Mouse (Mus musculus) CD4-positive, CD25-positive, alpha-beta regulatory T cell (primary cell): ENCODE data around the gene Gm4567. TPM values are rescaled to one million over a fixed set of nuclear protein-coding genes. Genes with fewer than 3 reads are reported as not detected.

Experiments
- polyA plus RNA-seq: library from polyadenylated mRNA; unstranded; fragments of 100-300 nt; shearing (Covaris generic); gene quantifications from one replicate; pipeline ENCODE4 v1.2.1, GENCODE M21; 2017

The Gm4567 gene
- not detected for polyA plus RNA-seq

GRCm38 (mm10) chr7:22719610-22720009 lies at the start of gene Gm4567:
Gene Gm4567, minus strand, starts transcription at chr7:22719710.

GRCm38 (mm10) chr7:22761397-22761796 lies 41.9 kb upstream of the Gm4567 start, which contains the start of gene Vmn1r157:
Gene Vmn1r157, plus strand, starts transcription at chr7:22761697.

DNA sequence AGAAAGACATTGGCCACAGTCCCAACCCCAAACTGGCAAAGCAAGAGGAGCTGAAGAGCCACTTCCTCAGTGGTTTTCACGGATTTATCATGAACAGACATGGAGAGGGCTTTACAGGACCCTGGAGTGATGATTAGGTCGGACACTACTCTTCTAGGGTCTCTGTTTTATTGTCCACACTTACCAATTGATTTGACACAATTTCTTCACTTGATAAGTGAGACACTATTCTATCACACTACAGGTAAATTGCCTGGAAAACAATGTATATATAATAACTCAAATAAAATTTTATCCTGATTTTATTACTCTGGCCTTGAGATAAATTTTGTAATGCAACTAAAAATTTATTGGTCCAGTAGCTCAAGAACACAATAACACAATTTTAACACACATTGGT lies 27.3 kb downstream of the Gm4567 start, which contains the start of gene Gm8693:
TSS of gene Gm8693 (minus strand) at position 101 of the 400 bp plus-strand sequence.

Other genes starting within 250 kb of the Gm4567 start
- gene Vmn1r151, start 220.0 kb downstream of the Gm4567 start, polyA plus RNA-seq, result not detected
- gene Vmn1r152, start 196.7 kb downstream of the Gm4567 start, polyA plus RNA-seq, result 0.26 TPM
- gene Gm8677, start 184.8 kb downstream of the Gm4567 start, polyA plus RNA-seq, result not detected
- gene Gm4201, start 154.4 kb downstream of the Gm4567 start, polyA plus RNA-seq, result not detected
- not detected for gene Gm4565, start 131.6 kb downstream of the Gm4567 start, polyA plus RNA-seq
- gene Vmn1r155, start 61.7 kb downstream of the Gm4567 start, polyA plus RNA-seq, result not detected
- gene Gm8693, start 27.4 kb downstream of the Gm4567 start, polyA plus RNA-seq, result not detected
- gene Vmn1r157, start 42.0 kb upstream of the Gm4567 start, polyA plus RNA-seq, result not detected
- gene Vmn1r158, start 71.1 kb upstream of the Gm4567 start, polyA plus RNA-seq, result not detected
- not detected for gene Vmn1r159, start 123.9 kb upstream of the Gm4567 start, polyA plus RNA-seq
- gene Vmn1r160, start 151.5 kb upstream of the Gm4567 start, polyA plus RNA-seq, result not detected